Mouse (Mus musculus) erythroblast, embryonic 14.5 days (primary cell): ENCODE data around the gene Pcdh19.

ENCODE experiments used
- GATA1 ChIP-seq: IDR thresholded peaks from 2 replicates; pipeline ENCODE4 v1.6.1; 2012; ENCODE audit warnings: low read length, inconsistent platforms, mixed read lengths
- TAL1 ChIP-seq: IDR thresholded peaks from 3 replicates; pipeline ENCODE4 v1.6.1; 2012; ENCODE audit warnings: low read length, inconsistent platforms, mixed read lengths

DNA sequence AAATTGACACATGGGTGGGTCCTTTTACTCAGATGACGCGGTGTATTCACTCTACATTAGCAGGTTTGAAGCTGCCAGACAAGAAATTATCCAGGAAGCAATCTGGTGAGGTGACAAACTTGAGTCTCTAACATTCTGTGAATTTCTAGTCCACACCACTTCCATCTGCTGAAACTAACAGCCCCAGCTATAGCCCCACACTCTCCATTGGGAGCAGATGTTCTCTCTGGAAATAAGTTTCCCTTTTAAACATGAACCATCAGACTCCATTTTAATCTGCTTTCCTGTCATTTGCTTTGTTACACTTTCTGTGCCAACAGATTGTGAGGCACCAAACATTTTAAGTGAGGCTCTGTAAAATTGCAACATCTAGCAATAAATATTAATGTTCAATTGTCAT lies 123.4 kb downstream of the Pcdh19 start:
- TF ChIP-seq TAL1 (no peak), GATA1 (no peak)
